Mouse (Mus musculus) forebrain, embryonic 11.5 days (tissue): ENCODE results near the gene Hrct1. TPM values are rescaled to one million over a fixed set of nuclear protein-coding genes. Genes with fewer than 3 reads are reported as not detected.

ENCODE experiments used
- ATAC-seq: fragments of 200-750 bp; cut with Nextera tagmentation; replicated peaks from 2 replicates; pipeline ENCODE4 v1.8.0; 2017; ENCODE audit warnings: moderate TSS enrichment; ENCODE audit not compliant: low FRiP score
- DNase-seq: peaks from one replicate; pipeline ENCODE4 v3.0.0-alpha.2; 2017; ENCODE audit warnings: low spot score
- H3K27ac ChIP-seq: fragments of 300-500 bp; sonication (generic); 2 replicates; pipeline ENCODE4 v1.5.1; 2014; ENCODE audit warnings: low read depth, low read length
- H3K27me3 ChIP-seq: fragments of 300-500 bp; sonication (generic); 2 replicates; pipeline ENCODE4 v1.6.1; 2014; ENCODE audit warnings: mild to moderate bottlenecking, low read length, mixed read lengths; ENCODE audit not compliant: control insufficient read depth, insufficient read depth
- H3K36me3 ChIP-seq: fragments of 300-500 bp; sonication (generic); 2 replicates; pipeline ENCODE4 v1.6.1; 2014; ENCODE audit warnings: mild to moderate bottlenecking, low read length, moderate library complexity, mixed read lengths; ENCODE audit not compliant: control insufficient read depth, insufficient read depth
- H3K4me1 ChIP-seq: fragments of 300-500 bp; sonication (generic); replicated peaks from 2 replicates; pipeline ENCODE4 v1.6.1; 2014; ENCODE audit warnings: low read length, mixed read lengths; ENCODE audit not compliant: control insufficient read depth, insufficient read depth
- H3K4me2 ChIP-seq: fragments of 300-500 bp; sonication (generic); 2 replicates; pipeline ENCODE4 v1.6.1; 2014; ENCODE audit warnings: low read depth, mild to moderate bottlenecking, low read length, moderate library complexity, mixed read lengths; ENCODE audit not compliant: severe bottlenecking
- H3K4me3 ChIP-seq: fragments of 300-500 bp; sonication (generic); 2 replicates; pipeline ENCODE4 v1.5.1; 2014; ENCODE audit warnings: low read depth, low read length
- H3K9ac ChIP-seq: fragments of 300-500 bp; sonication (generic); 2 replicates; pipeline ENCODE4 v1.6.1; 2014; ENCODE audit warnings: low read length
- H3K9me3 ChIP-seq: fragments of 300-500 bp; sonication (generic); 2 replicates; pipeline ENCODE4 v1.6.1; 2016; ENCODE audit warnings: low read length, mixed read lengths; ENCODE audit not compliant: control insufficient read depth
- WGBS: fragments of 180-500 bp; shearing (Covaris S2); extraction: QIAGEN DNeasy Blood & Tissue Kit; methylation state at CpG from one replicate; pipeline ENCODE4 v1.1.7; 2014; 5-methylcytosine and 5-hydroxymethylcytosine counted together
- polyA plus RNA-seq: library from polyadenylated mRNA; unstranded; fragments of >200 nt; fragmentation: Nextera tagmentation; extraction: Ambion mirVana; gene quantifications from 2 replicates; pipeline ENCODE4 v1.2.1, GENCODE M21; 2014

Hrct1 gene
- polyA plus RNA-seq, 1 experiment from 2014 or later: not detected

- no peak overlapping the region for H3K4me3 ChIP-seq
- no peak overlapping the region for H3K4me2 ChIP-seq
- no peaks in the 10 kb centered on the region for H3K9me3 ChIP-seq
- H3K27ac ChIP-seq: no peak overlapping the region
- H3K4me1 ChIP-seq: no peaks in the 10 kb centered on the region
- WGBS: 84% methylated on average over 21 of the region's 21 CpGs
- ATAC-seq: no peak
- no peaks in the 10 kb centered on the region for H3K36me3 ChIP-seq
- no peaks in the 10 kb centered on the region for H3K27me3 ChIP-seq
- no peak for DNase-seq
- no peak overlapping the region for H3K9ac ChIP-seq
Measured at GRCm38 (mm10) chr4:43759571-43760418, 32.8 kb downstream of the Hrct1 start.

- H3K9ac ChIP-seq: no peak overlapping the region
- H3K36me3 ChIP-seq: no peaks in the 10 kb centered on the region
- H3K27me3 ChIP-seq: no peaks in the 10 kb centered on the region
- WGBS: 73% methylated on average over 10 of the region's 10 CpGs
- peak; percentile 59 for DNase-seq
- no peaks in the 10 kb centered on the region for H3K4me1 ChIP-seq
- no peak for ATAC-seq
- no peak overlapping the region for H3K4me2 ChIP-seq
- no peak overlapping the region for H3K27ac ChIP-seq
- H3K4me3 ChIP-seq: no peak overlapping the region
- H3K9me3 ChIP-seq: no peaks in the 10 kb centered on the region
Measured at GRCm38 (mm10) chr4:43760460-43760859, 33.5 kb downstream of the Hrct1 start.

- no peak for ATAC-seq
- 78% methylated on average over 2 of the region's 2 CpGs for WGBS
Measured at GRCm38 (mm10) chr4:43761336-43761735, 34.3 kb downstream of the Hrct1 start.

GRCm38 (mm10) chr4:43763410-43763809, 36.4 kb downstream of the Hrct1 start:
- peak; percentile 61 for DNase-seq
- H3K4me3 ChIP-seq: no peak overlapping the region
- no peak overlapping the region for H3K27ac ChIP-seq
- no peaks in the 10 kb centered on the region for H3K27me3 ChIP-seq
- 28% methylated on average over 7 of the region's 7 CpGs for WGBS
- H3K4me2 ChIP-seq: no peak overlapping the region
- no peaks in the 10 kb centered on the region for H3K4me1 ChIP-seq
- H3K36me3 ChIP-seq: no peaks in the 10 kb centered on the region
- no peak overlapping the region for H3K9ac ChIP-seq
- ATAC-seq: no peak
- no peaks in the 10 kb centered on the region for H3K9me3 ChIP-seq

More at GRCm38 (mm10) chr4:43761336-43761735, 34.3 kb downstream of the Hrct1 start:
- H3K27me3 ChIP-seq: no peaks in the 10 kb centered on the region
- no peak overlapping the region for H3K4me2 ChIP-seq
- H3K4me1 ChIP-seq: no peaks in the 10 kb centered on the region
- no peak overlapping the region for H3K4me3 ChIP-seq
- no peak overlapping the region for H3K9ac ChIP-seq
- H3K27ac ChIP-seq: no peak overlapping the region
- no peaks in the 10 kb centered on the region for H3K36me3 ChIP-seq
- no peak for DNase-seq
- no peaks in the 10 kb centered on the region for H3K9me3 ChIP-seq

GRCm38 (mm10) chr4:43768341-43768740, 41.4 kb downstream of the Hrct1 start:
- ATAC-seq: no peak
- no peaks in the 10 kb centered on the region for H3K4me1 ChIP-seq
- no peak for DNase-seq
- no peak overlapping the region for H3K9ac ChIP-seq
- H3K4me3 ChIP-seq: no peak overlapping the region
- WGBS: 90% methylated on average over 5 of the region's 5 CpGs
- no peaks in the 10 kb centered on the region for H3K27me3 ChIP-seq
- no peak overlapping the region for H3K4me2 ChIP-seq
- no peaks in the 10 kb centered on the region for H3K36me3 ChIP-seq
- H3K27ac ChIP-seq: no peak overlapping the region
- no peaks in the 10 kb centered on the region for H3K9me3 ChIP-seq

- DNase-seq (no peak), ATAC-seq (no peak)
- Histone ChIP-seq H3K9ac (no peak overlapping the region), H3K27ac (no peak overlapping the region), H3K4me2 (no peak overlapping the region), H3K27me3 (no peaks in the 10 kb centered on the region), H3K9me3 (no peaks in the 10 kb centered on the region), H3K4me1 (no peaks in the 10 kb centered on the region), H3K36me3 (no peaks in the 10 kb centered on the region), H3K4me3 (no peak overlapping the region)
- 93% methylated on average over 2 of the region's 2 CpGs for WGBS
Measured at GRCm38 (mm10) chr4:43769374-43769773, 42.4 kb downstream of the Hrct1 start.

GRCm38 (mm10) chr4:43770909-43771308, 43.9 kb downstream of the Hrct1 start, which contains the start of gene Olfr159:
Olfr159 (minus strand) TSS chr4:43771009.
- 86% methylated on average over 6 of the region's 6 CpGs for WGBS

GRCm38 (mm10) chr4:43771626-43772025, 44.6 kb downstream of the Hrct1 start:
- ATAC-seq (no peak), DNase-seq (no peak)
- Histone ChIP-seq H3K4me3 (no peak overlapping the region), H3K36me3 (no peaks in the 10 kb centered on the region), H3K4me2 (no peak overlapping the region), H3K27me3 (no peaks in the 10 kb centered on the region), H3K9me3 (no peaks in the 10 kb centered on the region), H3K27ac (no peak overlapping the region), H3K9ac (no peak overlapping the region), H3K4me1 (no peaks in the 10 kb centered on the region)
- 61% methylated on average over 6 of the region's 6 CpGs for whole genome bisulfite sequencing

More at GRCm38 (mm10) chr4:43770909-43771308, 43.9 kb downstream of the Hrct1 start, which contains the start of gene Olfr159:
- H3K27me3 ChIP-seq: no peaks in the 10 kb centered on the region
- no peaks in the 10 kb centered on the region for H3K4me1 ChIP-seq
- H3K9ac ChIP-seq: no peak within 1 kb of the TSS
- no peaks in the 10 kb centered on the region for H3K9me3 ChIP-seq
- no peaks in the 10 kb centered on the region for H3K36me3 ChIP-seq
- no peak within 1 kb of the TSS for H3K4me3 ChIP-seq
- no peak for DNase-seq
- no peak within 1 kb of the TSS for H3K4me2 ChIP-seq
- no peak within 1 kb of the TSS for H3K27ac ChIP-seq
- ATAC-seq: no peak

- H3K4me3 ChIP-seq: no peak overlapping the region
- H3K4me1 ChIP-seq: no peaks in the 10 kb centered on the region
- ATAC-seq: no peak
- no peaks in the 10 kb centered on the region for H3K36me3 ChIP-seq
- no peak overlapping the region for H3K27ac ChIP-seq
- H3K9ac ChIP-seq: no peak overlapping the region
- H3K9me3 ChIP-seq: no peaks in the 10 kb centered on the region
- H3K27me3 ChIP-seq: no peaks in the 10 kb centered on the region
- DNase-seq: no peak
- WGBS: 20% methylated on average over 2 of the region's 2 CpGs
- H3K4me2 ChIP-seq: no peak overlapping the region
Measured at GRCm38 (mm10) chr4:43772304-43772703, 45.3 kb downstream of the Hrct1 start.
